Mouse (Mus musculus) Muller cell, postnatal 12 days (primary cell): Measurements from ENCODE around the gene Cd82.

Source experiments
- DNase-seq: peaks from one replicate; pipeline ENCODE4 v3.0.0-alpha.2; 2015; ENCODE audit errors: inconsistent ontology term

Cd82 gene

DNA sequence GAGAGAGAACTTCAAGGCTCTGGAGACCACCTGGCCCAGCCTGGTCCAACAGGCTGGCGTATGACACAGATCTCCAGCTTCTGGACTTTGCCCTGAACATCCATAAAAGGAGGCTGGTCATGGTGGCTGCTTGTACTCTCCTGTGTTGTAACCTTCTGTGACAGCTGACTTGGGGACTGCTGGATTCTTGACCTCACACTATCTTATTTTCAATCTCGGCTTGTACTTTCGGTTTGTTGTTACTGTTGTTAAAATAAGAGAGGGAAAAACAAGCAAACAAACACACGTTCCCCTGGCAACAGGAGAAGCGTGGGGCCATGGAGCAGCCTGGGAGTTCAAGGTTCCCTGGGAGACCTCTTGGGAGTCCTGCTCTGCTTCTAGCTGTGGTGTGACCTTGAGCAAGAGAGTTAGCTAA is 17.7 kb downstream of the Cd82 start:
- DNase-seq = no peak

GRCm38 (mm10) chr2:93444280-93444679 is 18.7 kb downstream of the Cd82 start:
- DNase-seq = no peak

- DNase-seq = no peak
Observed at GRCm38 (mm10) chr2:93443106-93443505, 19.8 kb downstream of the Cd82 start.

DNA sequence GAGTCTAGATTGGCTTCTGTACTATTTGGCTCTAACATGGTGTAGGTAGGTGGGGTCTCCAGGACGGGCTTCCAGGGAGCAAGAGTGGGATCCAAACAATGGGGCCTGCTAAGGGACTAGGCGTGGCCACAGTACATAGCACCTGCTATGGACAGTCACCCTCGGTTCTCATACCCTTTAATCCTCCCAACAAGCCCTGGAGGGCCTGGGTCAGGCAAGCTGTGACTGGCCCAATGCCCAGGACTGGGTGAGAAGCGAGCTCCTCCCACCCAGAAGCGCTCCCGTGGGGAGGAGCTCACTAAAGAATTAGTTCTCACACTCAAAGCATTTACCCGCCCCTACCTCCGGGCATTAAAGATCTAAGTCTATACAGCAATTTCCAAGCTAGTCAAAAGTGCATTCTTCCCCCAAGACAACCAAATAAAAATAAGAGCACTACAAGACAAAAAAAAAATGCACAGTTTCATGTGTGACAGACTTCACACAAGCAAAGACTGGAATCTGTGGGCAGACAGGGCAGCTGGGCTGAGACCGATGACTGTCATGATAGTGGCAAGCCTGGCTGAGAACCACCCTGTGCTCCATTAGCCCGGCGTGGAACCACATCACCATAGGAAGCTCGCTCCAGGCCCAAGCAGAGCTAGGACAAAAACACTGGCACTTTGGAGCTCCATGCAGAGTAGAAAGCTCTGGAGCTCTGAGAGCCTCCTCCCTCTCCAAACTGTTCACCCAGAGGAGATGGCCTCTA is 23.0 kb downstream of the Cd82 start:
- peak; percentile 85 for DNase-seq

DNA sequence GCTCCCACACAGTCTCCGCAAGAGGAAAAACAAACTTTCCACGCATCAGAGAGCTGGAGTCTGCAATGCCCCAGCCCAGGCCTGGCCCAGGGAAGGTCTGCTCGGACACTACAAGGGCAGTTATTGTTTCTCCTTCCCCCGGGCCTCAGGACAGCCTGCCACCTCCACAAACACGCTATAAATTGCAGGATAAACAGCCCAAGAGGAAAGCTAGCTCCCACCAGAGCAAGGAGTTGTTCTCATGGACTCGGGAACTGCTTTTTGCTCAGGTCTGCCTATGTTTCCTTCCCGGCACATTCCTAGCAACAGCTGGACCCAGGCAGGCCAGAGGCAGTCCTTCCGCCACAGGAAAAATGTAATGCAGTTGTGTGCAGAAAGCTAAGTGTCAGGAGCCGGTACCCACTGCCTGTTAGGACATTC is 23.6 kb downstream of the Cd82 start:
- DNase-seq = peak; percentile 32

DNA sequence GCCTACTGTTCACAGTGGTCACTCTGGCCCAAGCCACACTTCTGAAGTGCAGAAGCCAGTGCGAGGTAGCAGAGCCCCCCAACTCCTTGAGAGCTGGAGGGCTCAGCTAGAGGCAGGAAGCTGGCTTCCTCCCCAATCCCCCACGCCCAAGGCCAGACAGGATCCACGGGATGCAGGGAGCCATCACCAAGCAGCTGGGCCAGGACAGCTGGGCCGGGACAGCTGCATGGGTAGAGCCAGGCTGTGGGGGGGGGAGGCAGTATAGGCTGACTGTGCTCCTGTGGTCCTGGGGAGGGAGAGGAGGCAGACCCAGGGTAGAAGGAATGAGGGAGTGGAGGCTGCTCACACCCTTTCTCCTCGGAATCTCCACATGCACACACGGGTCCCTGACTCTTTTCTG is 24.6 kb downstream of the Cd82 start:
- DNase-seq = no peak

DNA sequence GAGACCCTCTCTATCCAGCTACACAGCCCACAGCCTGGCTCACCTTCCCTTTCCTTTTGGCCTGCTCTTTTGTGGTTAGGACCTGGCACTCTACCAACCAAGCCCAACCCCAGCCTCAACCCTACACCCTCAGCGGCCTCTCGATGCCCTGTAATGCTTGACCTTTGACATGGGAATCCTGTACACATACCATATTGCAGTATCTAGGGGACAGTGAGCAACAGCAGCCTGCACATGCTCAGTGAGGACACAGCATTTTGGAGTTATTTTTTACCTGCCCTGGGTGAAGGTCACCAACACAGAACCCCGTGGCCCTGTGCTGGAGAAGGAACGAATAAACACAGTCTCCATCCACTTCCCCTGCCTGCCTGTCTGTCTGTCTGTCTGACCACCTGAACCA is 27.4 kb downstream of the Cd82 start:
- no peak for DNase-seq

GRCm38 (mm10) chr2:93434896-93435295 is 28.0 kb downstream of the Cd82 start:
- no peak for DNase-seq

DNA sequence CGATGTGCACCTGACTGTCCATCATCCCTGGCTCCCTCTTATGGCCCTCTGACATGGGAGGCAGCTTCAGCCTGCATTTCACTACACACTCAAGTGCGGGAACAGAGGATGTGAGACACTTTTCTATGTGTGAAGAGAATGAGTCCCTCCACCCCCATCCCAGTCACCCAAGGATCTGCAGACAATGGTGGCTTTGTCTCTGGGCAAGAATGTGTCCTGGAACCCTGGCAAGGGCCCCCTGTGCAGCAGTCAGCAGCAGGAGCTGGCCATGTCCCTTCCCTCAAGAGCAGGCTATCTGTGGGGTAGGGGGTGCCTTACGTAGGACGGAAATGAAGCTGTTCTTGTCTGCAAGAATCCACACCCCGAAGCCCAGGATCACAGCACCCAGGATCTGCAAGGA is 29.4 kb downstream of the Cd82 start:
- DNase-seq = no peak

DNA sequence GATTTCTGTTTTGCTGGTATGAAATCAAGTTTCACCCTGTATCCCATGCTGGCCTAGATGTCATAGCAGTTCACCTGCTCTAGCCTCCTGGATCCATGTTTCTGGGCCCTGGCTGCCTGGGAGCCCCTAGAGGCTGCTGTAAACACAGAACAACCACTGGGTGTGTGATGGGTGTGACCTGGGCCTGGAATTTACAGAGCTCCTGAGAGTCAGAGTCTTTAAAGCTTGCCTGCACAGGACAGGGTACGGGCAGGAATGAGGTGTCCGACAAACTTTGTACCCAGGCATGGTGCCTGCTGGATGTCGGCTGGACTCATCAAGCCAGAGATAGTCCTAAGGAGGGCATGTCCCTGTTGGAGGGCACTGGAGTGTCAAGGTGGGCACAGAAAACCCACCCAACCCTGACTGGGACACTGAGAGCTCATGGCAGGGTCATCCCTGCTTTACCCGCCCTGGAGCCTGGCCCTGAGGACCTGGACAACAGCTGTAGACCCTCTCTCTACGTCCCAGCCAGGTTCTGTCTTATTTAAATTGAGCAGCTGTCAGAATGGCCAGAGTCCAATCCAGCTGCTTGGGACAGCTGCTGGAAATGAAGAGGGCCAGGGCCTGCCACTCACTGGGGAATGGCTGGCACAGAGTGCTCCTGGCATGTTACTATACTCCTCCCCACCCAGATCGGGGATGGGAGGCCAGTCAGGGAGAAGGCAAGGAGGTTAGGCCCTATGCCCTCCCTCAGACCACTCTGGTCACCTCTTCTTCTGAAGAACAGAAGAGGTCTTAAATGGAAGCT is 30.1 kb downstream of the Cd82 start:
- no peak for DNase-seq

DNA sequence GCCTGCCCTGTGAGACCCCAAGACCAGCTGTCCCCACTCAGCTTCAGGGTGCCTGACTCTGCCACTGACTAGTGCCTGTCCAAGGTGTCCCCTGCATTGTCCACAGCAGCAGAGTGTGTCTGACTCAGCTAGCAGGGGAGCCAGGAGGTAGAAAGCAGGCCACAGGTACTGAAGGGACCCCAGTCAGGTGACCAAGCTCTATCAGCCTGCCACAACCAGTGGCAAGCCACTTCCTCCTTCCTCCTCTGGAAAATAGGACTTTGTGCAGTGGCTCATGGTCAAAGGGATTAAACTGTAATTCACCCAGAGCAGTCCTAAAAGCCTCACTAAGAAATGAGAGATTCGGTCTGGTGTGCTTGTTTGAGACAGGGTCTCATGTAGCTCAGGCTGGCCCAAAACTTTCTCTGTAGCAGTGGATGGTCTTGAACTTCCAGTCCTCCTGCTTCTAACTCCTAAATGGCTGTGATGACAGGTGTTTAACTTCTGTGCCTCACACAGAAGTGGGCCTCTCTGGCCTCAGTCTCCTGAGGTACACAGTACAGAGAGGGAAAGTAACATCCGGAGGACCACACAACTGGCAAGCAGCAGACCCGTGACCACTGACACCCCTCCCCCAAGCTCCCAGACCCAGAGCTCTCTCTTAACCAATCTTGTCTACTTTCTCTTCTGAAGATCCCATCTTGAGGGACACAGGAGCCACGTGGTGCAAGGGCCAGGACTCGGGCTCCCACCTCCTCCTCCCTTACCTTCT is 31.2 kb downstream of the Cd82 start:
- no peak for DNase-seq

DNA sequence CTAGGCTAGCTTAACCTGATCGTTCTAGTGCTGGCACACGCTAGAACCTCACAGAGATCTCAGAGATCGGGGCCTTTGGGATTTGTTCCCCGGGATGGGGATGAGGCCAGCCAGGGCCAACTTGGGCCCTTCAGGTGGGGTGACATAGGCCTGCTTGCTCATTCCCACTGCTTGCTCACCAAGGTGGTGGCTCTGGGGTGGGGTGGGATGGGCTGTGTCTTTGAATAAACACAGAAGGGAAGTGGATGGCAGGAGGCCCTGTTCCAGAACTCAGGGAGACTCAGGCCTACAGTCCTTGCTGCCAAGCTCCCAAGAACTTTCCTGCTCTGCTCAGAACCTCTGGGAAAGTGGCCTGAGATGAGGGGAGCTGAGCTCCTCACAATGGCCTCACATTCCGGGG is 31.9 kb downstream of the Cd82 start:
- no peak for DNase-seq

DNA sequence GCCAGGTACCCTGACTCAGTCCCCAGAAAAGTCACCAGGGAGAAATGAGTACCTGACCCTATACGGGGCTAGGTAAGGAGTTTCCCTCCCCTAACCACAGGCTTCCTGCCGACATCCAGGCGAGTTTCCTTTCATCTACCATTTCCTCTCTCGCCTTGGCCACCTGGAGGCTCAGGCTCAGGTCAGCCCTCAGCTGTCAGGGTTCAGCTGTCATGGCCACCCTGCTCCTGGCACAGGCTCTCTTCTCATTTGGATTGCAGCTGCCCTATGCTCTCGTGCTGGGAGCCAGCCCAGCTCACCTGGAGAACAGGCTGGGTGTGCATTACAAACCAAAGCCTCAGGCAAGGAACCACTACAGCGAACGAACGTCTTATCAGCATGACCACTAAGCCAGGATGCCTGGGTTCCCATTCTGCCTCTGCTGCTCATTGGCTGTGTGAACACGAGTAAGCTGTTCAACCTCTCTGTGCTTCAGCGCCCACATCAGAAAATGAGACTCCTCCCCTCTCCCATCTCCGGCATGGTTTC is 34.9 kb downstream of the Cd82 start:
- no peak for DNase-seq

DNA sequence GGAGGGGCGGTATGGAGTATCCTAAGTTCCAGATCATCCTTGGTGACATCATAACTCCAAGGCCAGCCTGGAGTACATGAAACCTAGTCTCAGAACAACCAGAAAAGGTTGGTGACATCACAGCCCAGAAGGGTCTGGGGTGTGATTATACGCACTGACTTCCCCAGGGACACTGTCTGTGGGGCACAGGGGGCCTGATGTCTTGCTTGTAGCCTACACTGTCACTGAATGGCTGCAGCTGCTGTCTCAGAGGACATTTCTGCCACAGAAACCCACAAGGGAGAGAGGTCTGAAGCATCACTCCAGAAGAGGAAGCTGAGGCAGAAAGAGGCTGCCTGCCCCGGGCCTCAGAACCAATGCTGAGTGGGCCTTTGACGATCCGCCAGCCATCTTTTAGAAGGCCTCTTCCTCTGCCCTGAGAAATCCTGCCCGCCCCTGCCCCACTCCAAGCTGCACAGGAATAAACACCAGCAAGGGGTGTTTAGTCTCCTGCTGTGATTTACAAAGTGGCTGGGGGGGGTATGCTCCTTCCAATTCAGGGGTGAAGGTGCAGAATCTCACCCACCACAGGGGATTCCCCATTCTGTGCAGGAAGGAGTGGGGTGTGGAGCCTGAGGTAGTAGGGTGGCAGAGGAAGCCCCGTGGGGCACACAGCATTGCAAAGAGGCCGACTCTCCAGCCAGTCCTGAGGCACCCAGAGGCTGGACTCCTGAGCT is 35.8 kb downstream of the Cd82 start:
- DNase-seq = no peak

DNA sequence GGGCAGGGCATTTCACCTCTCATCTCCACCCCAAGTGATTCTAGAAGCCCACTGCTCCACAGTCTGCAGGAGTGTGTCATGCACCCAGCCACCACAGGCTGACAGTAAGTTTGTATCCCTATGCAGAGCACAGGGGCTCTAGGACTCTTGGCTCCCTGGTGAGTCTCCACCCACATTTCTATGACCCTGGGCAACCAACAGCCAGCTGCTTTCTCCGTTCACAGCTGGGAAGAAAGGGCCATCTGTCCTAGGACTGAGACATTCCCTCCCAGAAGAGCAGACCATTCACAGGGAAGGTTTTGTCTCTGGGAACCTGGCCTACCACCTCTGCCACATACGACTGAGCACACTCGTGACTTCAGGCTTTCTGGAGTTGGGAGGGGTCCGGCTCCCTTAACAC is 37.1 kb downstream of the Cd82 start:
- DNase-seq = no peak

GRCm38 (mm10) chr2:93424307-93424984 is 38.5 kb downstream of the Cd82 start:
- no peak for DNase-seq

GRCm38 (mm10) chr2:93421320-93421719 is 41.6 kb downstream of the Cd82 start:
- peak; percentile 59 for DNase-seq

GRCm38 (mm10) chr2:93419971-93420370 is 43.0 kb downstream of the Cd82 start:
- no peak for DNase-seq

DNA sequence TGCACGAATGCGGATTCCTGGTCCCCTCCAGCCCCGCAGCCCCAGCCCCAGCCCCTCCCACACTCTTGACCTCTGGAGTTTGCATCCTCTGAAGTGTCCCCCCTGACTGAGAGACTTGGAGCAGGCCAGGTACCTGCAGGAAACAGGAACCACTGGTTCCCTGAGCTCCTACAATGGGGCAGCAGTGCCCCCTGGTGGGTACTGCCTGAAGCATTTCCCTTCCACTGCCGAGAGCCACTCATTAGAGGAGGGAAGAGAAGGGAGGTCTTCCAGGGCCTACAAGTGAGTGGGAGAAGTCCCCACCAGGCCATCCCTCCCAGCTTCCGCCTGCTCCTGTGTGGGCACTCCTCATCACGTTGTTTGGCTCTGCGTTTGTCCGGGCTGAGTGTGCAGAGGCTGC is 44.5 kb downstream of the Cd82 start:
- peak; percentile 74 for DNase-seq

DNA sequence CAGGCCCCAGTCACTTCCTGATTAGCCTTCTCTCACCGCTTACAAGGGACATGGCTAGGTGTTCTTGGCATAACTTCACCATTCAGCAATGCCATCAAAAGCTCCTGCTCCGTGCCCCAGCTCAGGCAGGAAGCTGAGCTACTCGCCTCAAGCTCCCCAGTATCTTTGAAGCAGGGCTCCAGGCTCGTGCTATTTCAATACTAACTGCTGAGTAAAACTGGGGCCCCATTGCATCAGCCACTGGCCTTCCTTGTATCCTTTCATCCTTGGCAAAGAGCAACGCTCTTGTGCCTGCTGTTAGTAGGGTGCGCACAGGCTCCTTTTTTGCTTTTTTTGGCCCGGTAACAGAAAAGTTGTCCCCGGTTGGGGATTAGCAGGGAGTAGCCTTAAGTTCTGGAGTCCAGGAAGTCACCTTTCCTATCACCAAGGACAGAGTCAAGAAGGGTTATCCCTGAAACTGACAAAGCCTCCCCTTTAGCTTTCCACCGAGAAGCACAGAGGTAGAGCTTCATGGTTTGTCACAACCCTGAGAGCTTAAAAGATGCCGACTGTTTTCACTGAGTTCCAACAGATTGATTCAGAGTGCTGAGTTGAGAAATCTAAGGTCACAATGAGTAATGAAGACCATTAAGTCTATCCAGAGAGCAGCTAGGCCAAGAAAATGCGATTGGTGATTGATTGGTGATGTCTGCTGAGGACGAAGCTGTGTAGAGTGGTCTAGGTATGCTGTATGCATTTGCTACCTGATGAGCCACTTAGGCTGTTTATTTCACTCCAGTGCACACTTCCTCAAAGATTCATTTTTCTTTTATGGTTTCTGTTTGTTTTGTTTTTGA is 45.8 kb downstream of the Cd82 start:
- DNase-seq = no peak
